Mouse (Mus musculus) ES-Bruce4 (cell line): ENCODE results near the gene Ptpn20.

Source experiments
- CTCF ChIP-seq: IDR thresholded peaks from one replicate; pipeline ENCODE4 v1.8.1; 2011; ENCODE audit warnings: low read depth, low read length
- EP300 ChIP-seq: IDR thresholded peaks from 2 replicates; pipeline ENCODE4 v1.6.1; 2011; ENCODE audit warnings: low read depth, low read length; ENCODE audit not compliant: insufficient read depth

DNA sequence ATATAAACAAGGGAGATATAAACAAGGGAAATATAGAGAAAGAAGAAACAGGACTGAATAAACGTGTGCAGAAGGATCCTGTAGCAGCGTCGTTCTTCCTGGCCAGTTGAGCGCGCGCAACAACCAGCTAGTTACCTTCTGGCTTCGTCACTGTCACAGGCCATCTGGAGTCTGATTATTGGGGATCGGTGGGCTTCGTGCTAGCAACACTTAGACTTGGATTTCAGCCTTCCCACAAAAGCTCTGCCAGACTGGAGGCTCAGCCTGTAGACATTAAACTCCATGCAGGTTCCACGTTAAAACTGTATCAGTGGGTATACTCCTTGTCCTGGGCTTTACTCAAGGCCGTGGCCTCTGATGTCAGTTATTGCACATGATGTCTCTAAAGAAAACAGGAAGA, 80.9 kb downstream of the Ptpn20 start:
- no peak for TF ChIP-seq EP300
- no peak for TF ChIP-seq CTCF
